Mouse (Mus musculus) midbrain, embryonic 13.5 days (tissue): ENCODE measurements at regions not wholly inside any gene's neighbourhood (a gene's known extent, or its start where the extent isn't known, plus 50 kb on each side); places are given as distances from the start of the nearest gene placed in this dataset.

ENCODE experiments used
- ATAC-seq: fragments of 200-750 bp; cut with Nextera tagmentation; 2 replicates; pipeline ENCODE4 v1.8.0; 2017; ENCODE audit warnings: mild to moderate bottlenecking, moderate TSS enrichment, moderate library complexity
- H3K27ac ChIP-seq: fragments of 300-500 bp; sonication (generic); 2 replicates; pipeline ENCODE4 v1.5.1; 2015; ENCODE audit warnings: inconsistent platforms, mild to moderate bottlenecking, moderate library complexity
- H3K27me3 ChIP-seq: fragments of 300-500 bp; sonication (generic); 2 replicates; pipeline ENCODE4 v1.6.1; 2015; ENCODE audit warnings: mild to moderate bottlenecking, inconsistent platforms
- H3K36me3 ChIP-seq: fragments of 300-500 bp; sonication (generic); 2 replicates; pipeline ENCODE4 v1.6.1; 2015; ENCODE audit warnings: mild to moderate bottlenecking, inconsistent platforms
- H3K4me1 ChIP-seq: fragments of 300-500 bp; sonication (generic); replicated peaks from 2 replicates; pipeline ENCODE4 v1.6.1; 2015; ENCODE audit warnings: inconsistent platforms
- H3K4me2 ChIP-seq: fragments of 300-500 bp; sonication (generic); replicated peaks from 2 replicates; pipeline ENCODE4 v1.6.1; 2015; ENCODE audit warnings: moderate library complexity, mild to moderate bottlenecking, inconsistent platforms
- H3K4me3 ChIP-seq: fragments of 300-500 bp; sonication (generic); replicated peaks from 2 replicates; pipeline ENCODE4 v1.5.1; 2015; ENCODE audit warnings: mild to moderate bottlenecking, inconsistent platforms
- H3K9ac ChIP-seq: fragments of 300-500 bp; sonication (generic); replicated peaks from 2 replicates; pipeline ENCODE4 v1.6.1; 2015; ENCODE audit warnings: mild to moderate bottlenecking, inconsistent platforms
- H3K9me3 ChIP-seq: fragments of 300-500 bp; sonication (generic); 2 replicates; pipeline ENCODE4 v1.6.1; 2016; ENCODE audit warnings: mild to moderate bottlenecking, inconsistent platforms
- WGBS: fragments of 180-500 bp; shearing (Covaris S2); methylation state at CpG from one replicate; pipeline ENCODE4 v1.1.7; 2015; 5-methylcytosine and 5-hydroxymethylcytosine counted together

GRCm38 (mm10) chr11:20442476-20442875, 100.6 kb upstream of the Sertad2 start:
- no peak for ATAC-seq
- Histone ChIP-seq H3K27me3 (no peaks in the 10 kb centered on the region; the same call in 1 of the 2 replicates), H3K4me1 (peaks cover 25% of the 10 kb centered on the region), H3K9me3 (no peaks in the 10 kb centered on the region), H3K27ac (no peak overlapping the region), H3K4me3 (no peak overlapping the region), H3K36me3 (no peaks in the 10 kb centered on the region), H3K4me2 (no peak overlapping the region), H3K9ac (no peak overlapping the region)
- WGBS = 9% methylated on average over 4 of the region's 4 CpGs

GRCm38 (mm10) chr11:20445061-20445902, 97.8 kb upstream of the Sertad2 start:
- Histone ChIP-seq H3K27me3 (no peaks in the 10 kb centered on the region; the same call in 1 of the 2 replicates), H3K36me3 (no peaks in the 10 kb centered on the region), H3K4me2 (peak overlapping the region; percentile 51), H3K4me3 (peak overlapping the region; percentile 28), H3K27ac (no peak overlapping the region), H3K4me1 (peaks cover 25% of the 10 kb centered on the region), H3K9me3 (no peaks in the 10 kb centered on the region), H3K9ac (peak overlapping the region; percentile 30; the same call in 1 of the 2 replicates)
- ATAC-seq = peak; percentile 55
- WGBS = 12% methylated on average over 18 of the region's 18 CpGs

DNA sequence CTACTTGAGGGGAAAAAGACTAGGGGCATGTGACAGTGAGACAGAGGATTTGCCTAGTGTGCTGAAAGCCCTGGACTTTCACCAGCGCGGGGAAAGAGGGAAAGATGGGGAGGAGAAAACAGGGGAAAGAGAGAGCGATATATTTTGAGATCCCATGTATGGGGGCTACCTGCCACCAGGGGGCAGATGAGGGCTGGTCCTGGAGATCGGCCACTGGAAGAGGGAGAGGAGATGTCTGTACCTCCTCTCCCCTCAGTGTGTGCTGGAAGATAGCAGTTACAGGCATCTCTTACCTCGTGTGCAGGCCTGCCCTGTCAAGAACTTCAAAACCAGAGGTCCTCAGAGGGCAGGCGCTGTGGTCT, 97.2 kb upstream of the Sertad2 start:
- 3% methylated on average over 6 of the region's 6 CpGs for WGBS
- no peaks in the 10 kb centered on the region; the same call in 1 of the 2 replicates for H3K27me3 ChIP-seq
- H3K4me2 ChIP-seq = peak overlapping the region; percentile 51
- ATAC-seq = peak; percentile 84
- H3K36me3 ChIP-seq = no peaks in the 10 kb centered on the region
- H3K4me1 ChIP-seq = peaks cover 25% of the 10 kb centered on the region
- peak overlapping the region; percentile 28 for H3K4me3 ChIP-seq
- no peak overlapping the region for H3K27ac ChIP-seq
- H3K9ac ChIP-seq = peak overlapping the region; percentile 30; the same call in 1 of the 2 replicates
- no peaks in the 10 kb centered on the region for H3K9me3 ChIP-seq

- no peak for ATAC-seq
- Histone ChIP-seq H3K36me3 (no peaks in the 10 kb centered on the region), H3K9me3 (no peaks in the 10 kb centered on the region), H3K4me3 (no peak overlapping the region), H3K9ac (no peak overlapping the region), H3K4me2 (no peak overlapping the region), H3K27ac (no peak overlapping the region), H3K4me1 (peaks cover 10% of the 10 kb centered on the region), H3K27me3 (peaks cover 9% of the 10 kb centered on the region; the same call in 1 of the 2 replicates)
- WGBS = 80% methylated on average over 4 of the region's 4 CpGs
These were observed 90.2 kb upstream of the Sertad2 start for GRCm38 (mm10) chr11:20452901-20453300.

- ATAC-seq = no peak
- Histone ChIP-seq H3K4me2 (no peak overlapping the region), H3K27me3 (peaks cover 9% of the 10 kb centered on the region; the same call in 1 of the 2 replicates), H3K27ac (no peak overlapping the region), H3K9ac (no peak overlapping the region), H3K4me3 (no peak overlapping the region), H3K4me1 (peaks cover 10% of the 10 kb centered on the region), H3K36me3 (no peaks in the 10 kb centered on the region), H3K9me3 (no peaks in the 10 kb centered on the region)
- WGBS = 75% methylated on average over 7 of the region's 7 CpGs
These were observed 89.3 kb upstream of the Sertad2 start for GRCm38 (mm10) chr11:20453786-20454185.

GRCm38 (mm10) chr11:20455085-20455864, 87.8 kb upstream of the Sertad2 start:
- Histone ChIP-seq H3K27me3 (peaks cover 9% of the 10 kb centered on the region; the same call in 1 of the 2 replicates), H3K27ac (no peak overlapping the region), H3K4me3 (peak overlapping the region; percentile 53), H3K9me3 (no peaks in the 10 kb centered on the region), H3K9ac (peak overlapping the region; percentile 56), H3K4me2 (peak overlapping the region; percentile 90), H3K36me3 (no peaks in the 10 kb centered on the region), H3K4me1 (peaks cover 14% of the 10 kb centered on the region)
- under 1% methylated on average over 35 of the region's 35 CpGs for WGBS
- peak; percentile 88 for ATAC-seq

DNA sequence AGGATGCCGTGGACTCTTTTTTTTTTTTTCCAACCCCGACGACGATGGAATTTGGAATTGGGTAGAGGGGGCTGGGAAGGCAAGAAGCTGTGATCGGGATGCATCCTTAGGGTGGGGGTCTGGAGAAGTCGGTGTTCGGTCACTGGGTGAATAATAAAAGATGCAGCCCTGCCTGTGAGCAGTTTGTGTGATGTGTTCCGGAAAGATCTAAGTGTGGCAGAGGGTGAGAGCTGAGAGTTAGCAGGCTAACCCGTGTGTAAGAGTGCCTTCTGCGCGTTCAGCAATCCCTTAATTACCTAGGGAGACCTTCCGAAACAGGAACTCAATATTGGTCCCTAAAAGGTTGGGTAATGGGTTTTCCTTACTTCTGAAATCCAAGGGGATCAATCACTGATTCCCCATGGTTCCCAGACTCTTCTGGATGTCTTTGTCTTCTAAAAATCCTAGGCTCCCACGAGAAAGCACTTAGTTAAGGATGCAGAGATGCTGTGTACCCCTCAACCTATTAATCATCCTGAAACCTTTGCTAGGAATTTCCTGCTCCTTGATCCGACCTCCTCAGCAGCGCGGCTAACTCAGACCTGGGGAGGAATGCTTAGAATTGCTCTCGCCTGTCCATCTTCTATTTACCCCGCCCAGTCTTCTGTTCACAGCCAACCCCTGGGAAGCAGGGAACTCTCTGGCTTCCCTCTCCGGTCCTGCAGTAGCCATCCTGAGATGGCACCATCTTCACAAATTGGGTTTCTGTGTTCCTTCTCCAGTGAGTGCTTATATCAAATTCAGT, 87.0 kb upstream of the Sertad2 start:
- 2% methylated on average over 19 of the region's 19 CpGs for WGBS
- H3K4me2 ChIP-seq = peak overlapping the region; percentile 90
- H3K9ac ChIP-seq = peak overlapping the region; percentile 56
- H3K4me3 ChIP-seq = peak overlapping the region; percentile 53
- H3K36me3 ChIP-seq = no peaks in the 10 kb centered on the region
- ATAC-seq = peak; percentile 74
- no peaks in the 10 kb centered on the region for H3K9me3 ChIP-seq
- H3K4me1 ChIP-seq = peaks cover 14% of the 10 kb centered on the region
- H3K27ac ChIP-seq = no peak overlapping the region
- peaks cover 9% of the 10 kb centered on the region; the same call in 1 of the 2 replicates for H3K27me3 ChIP-seq

DNA sequence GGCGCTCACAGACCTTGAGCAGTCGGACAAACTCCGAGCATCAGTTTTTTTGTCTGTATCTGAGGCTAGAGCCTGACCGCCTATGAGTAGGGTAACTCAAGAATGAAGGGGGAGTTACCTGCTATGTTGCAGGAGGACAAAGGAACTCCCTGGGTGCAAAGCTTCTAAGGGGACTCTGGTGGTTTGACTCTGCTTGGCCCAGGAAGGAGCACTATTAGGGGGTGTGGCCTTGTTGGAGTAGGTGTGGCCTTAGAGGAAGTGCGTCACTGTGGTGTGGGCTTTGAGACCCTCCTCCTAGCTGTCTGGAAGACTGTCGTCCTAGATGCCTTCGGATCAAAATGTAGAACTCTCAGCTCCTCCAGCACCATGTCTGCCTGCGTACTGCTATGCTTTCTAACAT, 83.9 kb upstream of the Sertad2 start:
- ATAC-seq = no peak
- Histone ChIP-seq H3K4me1 (peaks cover 14% of the 10 kb centered on the region), H3K4me2 (no peak overlapping the region), H3K9me3 (no peaks in the 10 kb centered on the region), H3K4me3 (no peak overlapping the region), H3K27ac (no peak overlapping the region), H3K27me3 (peaks cover 9% of the 10 kb centered on the region; the same call in 1 of the 2 replicates), H3K9ac (no peak overlapping the region), H3K36me3 (no peaks in the 10 kb centered on the region)
- 92% methylated on average over 8 of the region's 8 CpGs for WGBS

- H3K27ac ChIP-seq = no peak overlapping the region
- 61% methylated on average over 7 of the region's 7 CpGs for WGBS
- no peak for ATAC-seq
These were observed 82.5 kb upstream of the Sertad2 start for GRCm38 (mm10) chr11:20460501-20460921.

DNA sequence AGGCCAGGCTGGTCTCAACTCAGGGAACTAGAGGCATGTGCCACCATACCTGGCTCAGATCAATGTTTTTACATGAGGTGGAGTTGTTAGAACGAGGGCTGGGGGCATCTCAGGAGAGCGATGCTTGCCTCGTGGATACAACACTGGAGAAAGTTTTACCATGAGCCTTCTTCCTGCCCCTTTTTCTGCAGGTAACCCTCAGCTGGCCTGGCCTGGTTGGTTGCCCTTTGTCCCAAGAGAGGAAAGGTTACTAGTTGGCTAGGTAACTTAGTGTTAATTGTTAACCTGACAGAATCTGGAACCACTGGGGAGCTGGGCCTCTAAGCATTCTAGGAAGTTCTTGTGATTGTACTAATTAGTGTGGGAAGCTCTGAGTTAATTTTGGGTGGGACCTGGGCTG, 81.0 kb upstream of the Sertad2 start:
- 0 out of 2 replicates have a peak, but pooled peaks cover 3% of the 10 kb centered on the region for H3K4me1 ChIP-seq
- H3K4me2 ChIP-seq = no peak overlapping the region
- H3K36me3 ChIP-seq = no peaks in the 10 kb centered on the region
- ATAC-seq = no peak
- H3K9ac ChIP-seq = no peak overlapping the region
- 87% methylated on average over 3 of the region's 3 CpGs for WGBS
- no peaks in the 10 kb centered on the region for H3K9me3 ChIP-seq
- peaks cover 3% of the 10 kb centered on the region; the same call in 1 of the 2 replicates for H3K27me3 ChIP-seq
- no peak overlapping the region for H3K27ac ChIP-seq
- no peak overlapping the region for H3K4me3 ChIP-seq

More at GRCm38 (mm10) chr11:20460501-20460921, 82.5 kb upstream of the Sertad2 start:
- Histone ChIP-seq H3K4me2 (no peak overlapping the region), H3K36me3 (no peaks in the 10 kb centered on the region), H3K9me3 (no peaks in the 10 kb centered on the region), H3K4me3 (no peak overlapping the region), H3K4me1 (peaks cover 11% of the 10 kb centered on the region), H3K27me3 (peaks cover 6% of the 10 kb centered on the region; the same call in 1 of the 2 replicates), H3K9ac (no peak overlapping the region)

GRCm38 (mm10) chr11:20463173-20463681, 79.8 kb upstream of the Sertad2 start:
- 0 out of 2 replicates have a peak, but pooled peaks cover 3% of the 10 kb centered on the region for H3K4me1 ChIP-seq
- H3K9ac ChIP-seq = no peak overlapping the region
- no peak overlapping the region for H3K27ac ChIP-seq
- 18% methylated on average over 10 of the region's 10 CpGs for WGBS
- no peaks in the 10 kb centered on the region for H3K27me3 ChIP-seq
- no peaks in the 10 kb centered on the region for H3K36me3 ChIP-seq
- no peak overlapping the region for H3K4me2 ChIP-seq
- ATAC-seq = no peak
- no peak overlapping the region for H3K4me3 ChIP-seq
- H3K9me3 ChIP-seq = no peaks in the 10 kb centered on the region
